ENCODE assay signal across 7 mouse cellular contexts in genomic region chr5:108668977-108669936, GRCm38 (mm10). TPM values are rescaled to one million over a fixed set of nuclear protein-coding genes. Genes with fewer than 3 reads are reported as not detected.
DNase-seq lines count a peak whose midpoint lies in the region; ATAC-seq lines count a peak whose summit lies in the region.

Dgkq (minus strand) TSS chr5:108669672.

- intact Hi-C loops in gastrocnemius, postnatal 36 days (cut with DNase I): no loop called here
- intact Hi-C loops in left cerebral cortex, postnatal 25 days (cut with DNase I): no loop called here

- WGBS in intestine, embryonic 15.5 days: 5% methylated on average over 43 of the region's 43 CpGs
- 7% methylated on average over 43 of the region's 43 CpGs for WGBS in midbrain, embryonic 10.5 days

- ATAC-seq in intestine, embryonic 15.5 days: peak; percentile 87

- DNase-seq in adrenal gland, adult 2 months: peak; percentile 94
- DNase-seq in embryo, embryonic 11.5 days (ENCODE audit: low read depth, low spot score): peak; percentile 65
- peak; percentile 88 to 90 for DNase-seq in gastrocnemius, postnatal 36 days
- DNase-seq in left cerebral cortex, postnatal 25 days (ENCODE audit: low spot score in 2 of 2): peak; percentile 89 to 93
- DNase-seq in midbrain, embryonic 10.5 days (ENCODE audit: low spot score): peak; percentile 86
- DNase-seq in skeletal muscle tissue, adult 2 months (ENCODE audit: low read depth, low spot score): peak; percentile 79

- H3K36me3 ChIP-seq in intestine, embryonic 15.5 days: peaks cover 4% of the 10 kb centered on the region; the same call in 1 of the 2 replicates
- H3K36me3 ChIP-seq in midbrain, embryonic 10.5 days: peaks cover 27% of the 10 kb centered on the region

- peaks cover 10% of the 10 kb centered on the region for H3K4me1 ChIP-seq in intestine, embryonic 15.5 days (replicated peaks)
- H3K4me1 ChIP-seq in midbrain, embryonic 10.5 days: peaks cover 19% of the 10 kb centered on the region

- peak within 1 kb of the TSS; percentile 83 for H3K27ac ChIP-seq in intestine, embryonic 15.5 days
- peak within 1 kb of the TSS; percentile 94 for H3K27ac ChIP-seq in midbrain, embryonic 10.5 days (replicated peaks)

- no peaks in the 10 kb centered on the region for H3K9me3 ChIP-seq in intestine, embryonic 15.5 days
- no peaks in the 10 kb centered on the region for H3K9me3 ChIP-seq in midbrain, embryonic 10.5 days (replicated peaks)

- no peaks in the 10 kb centered on the region for H3K27me3 ChIP-seq in intestine, embryonic 15.5 days (replicated peaks)
- H3K27me3 ChIP-seq in midbrain, embryonic 10.5 days (ENCODE audit: low read depth, poor library complexity, severe bottlenecking): no peaks in the 10 kb centered on the region

- peak within 1 kb of the TSS; percentile 56 for H3K4me3 ChIP-seq in intestine, embryonic 15.5 days (replicated peaks)
- peak within 1 kb of the TSS; percentile 66 for H3K4me3 ChIP-seq in midbrain, embryonic 10.5 days

- H3K9ac ChIP-seq in intestine, embryonic 15.5 days: peak within 1 kb of the TSS; percentile 78

- H3K4me2 ChIP-seq in intestine, embryonic 15.5 days (replicated peaks): peak within 1 kb of the TSS; percentile 86

RNA-seq across cellular contexts. Expression of gene Dgkq, which starts in this region (rescaled TPM):
- 10 to 100 TPM; 13.6 to 20.7 TPM for total RNA-seq in adrenal gland, adult 2 months (2021)
- polyA plus RNA-seq in adrenal gland, adult 2 months (2012; rRNA removed): 20.8 and 22.0 TPM in 2 replicates
- 1 to 10 TPM; 4.6 to 7.3 TPM for total RNA-seq in gastrocnemius, postnatal 36 days (2021)
- 11.1 and 11.2 TPM in 2 replicates for polyA plus RNA-seq in intestine, embryonic 15.5 days (2015; fragmentation: Nextera tagmentation; extraction: Ambion mirVana)
- 10 to 100 TPM; 46.9 to 57.7 TPM for total RNA-seq in left cerebral cortex, postnatal 25 days (2021)
- polyA plus RNA-seq in midbrain, embryonic 10.5 days (2016; fragmentation: Nextera tagmentation; extraction: Ambion mirVana): 12.8 and 15.1 TPM in 2 replicates

Comparison
In these comparisons a context has a peak if more than half of its experiments do, and no peak if none do; other contexts are left out.
1. Peak in every context shown above with its lines: DNase-seq, ATAC-seq, H3K4me3 ChIP-seq and H3K27ac ChIP-seq.